Mouse (Mus musculus) ZHBTc4 (cell line): ENCODE measurements around the gene Hykk.

Source experiments
- DNase-seq: peaks from one replicate; pipeline ENCODE4 v3.0.0-alpha.2; 2011; ENCODE audit warnings: low read depth, low spot score

Gene Hykk

DNA sequence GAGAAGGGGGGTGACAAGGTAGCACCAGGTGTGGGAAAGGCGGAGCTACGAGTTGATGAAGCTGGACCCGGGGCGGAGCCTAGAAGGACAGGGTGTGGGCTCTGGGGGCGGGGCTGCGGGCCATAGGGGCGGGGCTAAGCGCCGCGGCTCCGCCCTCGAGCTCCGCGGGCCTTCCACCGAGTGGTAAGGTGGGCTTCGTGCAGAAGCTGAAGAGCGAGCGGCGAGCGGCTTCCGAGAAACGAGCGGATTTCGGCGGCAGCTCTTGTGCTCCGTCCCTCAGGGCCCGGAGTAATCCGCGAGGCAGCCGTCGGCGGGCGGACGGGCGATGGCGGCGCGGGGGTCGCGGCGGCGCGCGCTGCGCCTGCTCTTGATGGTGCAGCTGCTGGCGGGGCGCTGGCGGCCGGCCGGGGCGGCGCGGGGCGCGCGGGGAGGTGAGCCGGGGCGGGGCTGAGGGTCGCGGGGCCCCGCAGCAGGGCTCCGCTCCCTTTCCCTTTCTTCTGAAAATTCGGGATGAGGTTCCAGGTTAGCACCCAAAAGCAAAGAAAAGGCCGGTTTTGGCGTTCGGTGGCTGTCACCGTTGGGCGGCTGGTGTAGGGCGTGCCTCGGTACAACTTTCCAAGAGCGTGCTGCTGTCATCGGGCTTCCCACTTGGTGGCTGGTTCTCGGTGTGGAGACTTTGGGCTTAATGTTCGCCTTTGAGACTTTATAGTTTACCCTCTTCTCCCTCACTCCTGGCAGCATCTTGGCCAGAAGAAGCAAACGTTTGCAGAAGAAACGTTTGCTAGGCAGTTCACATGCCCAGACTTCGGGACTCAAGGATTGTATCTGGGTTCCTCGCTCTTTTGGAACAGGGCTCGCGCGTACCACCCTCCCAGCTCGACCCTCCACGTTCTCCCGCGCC is 64.5 kb downstream of the Hykk start:
- peak; percentile 85 for DNase-seq

GRCm38 (mm10) chr9:54982401-54982800 is 65.3 kb downstream of the Hykk start:
- no peak for DNase-seq

DNA sequence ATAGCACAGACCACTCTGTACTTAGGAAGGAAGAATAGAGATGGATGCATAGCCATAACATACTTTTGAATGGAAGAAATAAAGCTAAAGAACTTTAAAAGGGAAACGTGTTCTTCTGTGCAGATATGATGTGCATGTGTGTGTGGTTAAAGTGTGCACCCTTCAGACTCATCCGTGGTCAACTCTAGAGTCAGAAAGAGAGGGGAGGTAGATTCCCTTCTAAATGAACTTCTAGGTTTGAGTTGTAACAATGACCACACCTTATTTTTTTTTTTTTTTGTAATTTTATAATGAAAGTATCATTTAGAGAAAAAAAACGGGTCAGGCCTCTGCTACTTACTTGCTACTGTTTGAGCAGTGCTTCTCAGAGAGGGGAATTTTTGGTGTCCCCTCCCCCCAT is 73.3 kb downstream of the Hykk start:
- no peak for DNase-seq

- peak; percentile 57 for DNase-seq
Observed at GRCm38 (mm10) chr9:54994381-54994780, 77.3 kb downstream of the Hykk start.

DNA sequence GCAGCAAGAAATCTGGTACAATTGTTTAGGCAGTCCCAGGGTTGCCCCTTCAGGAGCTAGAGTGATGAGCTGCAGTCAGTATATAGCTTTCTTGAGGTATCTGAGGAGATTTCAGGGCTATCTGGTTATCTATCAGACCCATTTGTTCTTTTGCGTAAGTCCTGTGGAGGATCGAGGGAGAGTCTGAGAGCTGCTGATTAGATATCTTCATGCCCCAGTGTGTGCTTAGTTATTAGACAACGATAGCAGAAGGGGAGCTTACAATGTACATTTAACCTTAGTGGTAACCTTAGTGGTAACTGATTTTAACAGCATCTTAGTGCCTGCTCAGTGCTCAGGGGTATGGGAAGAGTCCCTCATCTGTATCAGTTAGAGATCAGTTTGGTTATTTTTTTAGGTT is 78.6 kb downstream of the Hykk start:
- DNase-seq, result no peak
